Mouse (Mus musculus) adrenal gland, postnatal 25 days (tissue): Measurements from ENCODE around the gene 2010111I01Rik. TPM values are rescaled to one million over a fixed set of nuclear protein-coding genes. Genes with fewer than 3 reads are reported as not detected.

Source experiments
- DNase-seq: peaks from one replicate; pipeline ENCODE4 v3.0.0; 2021; ENCODE audit warnings: mixed read lengths
- total RNA-seq: library from RNA; stranded (reverse); gene quantifications from 2 replicates; pipeline ENCODE4 v1.2.3, GENCODE M21; 2021

2010111I01Rik gene
- total RNA-seq, 1 experiment from 2014 or later = 153 TPM

GRCm38 (mm10) chr13:63112598-63113372, 148.1 kb downstream of the 2010111I01Rik start:
- DNase-seq = no peak

- no peak for DNase-seq
Measured at GRCm38 (mm10) chr13:63113881-63114301, 149.2 kb downstream of the 2010111I01Rik start.

GRCm38 (mm10) chr13:63115187-63115784, 150.6 kb downstream of the 2010111I01Rik start:
- no peak for DNase-seq

DNA sequence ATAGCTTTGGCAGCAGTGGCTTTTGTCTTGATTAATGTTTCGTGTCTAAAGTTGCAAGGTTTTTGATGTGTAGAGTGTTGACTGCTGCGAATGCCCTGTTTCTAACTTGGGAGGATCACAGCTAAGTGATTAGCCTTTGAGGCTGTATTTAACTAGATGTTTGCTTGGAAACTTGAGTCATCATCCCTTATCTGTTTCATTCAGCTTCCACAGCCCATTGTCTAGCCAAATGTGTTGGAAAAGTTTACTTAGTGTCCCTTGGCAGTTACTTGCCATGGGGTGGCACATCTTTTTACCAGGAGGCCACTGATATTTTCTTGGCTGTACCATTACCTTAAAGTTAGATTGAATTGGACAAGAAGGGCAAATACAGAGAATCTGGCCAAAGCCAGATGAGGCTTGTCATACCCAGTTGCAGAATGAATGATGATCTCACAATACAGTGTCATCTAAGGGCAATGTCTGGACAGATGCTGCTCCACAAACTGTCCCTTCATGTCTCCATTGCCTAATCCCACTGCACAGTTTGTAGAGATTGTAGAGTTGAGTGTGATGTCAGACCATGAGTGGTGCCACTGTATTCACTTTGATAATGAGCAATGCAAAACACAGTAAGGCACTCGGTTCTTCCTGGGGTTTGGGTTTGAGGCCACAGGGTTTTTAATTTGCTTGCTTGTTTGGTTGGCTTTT, 152.9 kb downstream of the 2010111I01Rik start:
- DNase-seq = no peak

- no peak for DNase-seq
Measured at GRCm38 (mm10) chr13:63118682-63119081, 154.0 kb downstream of the 2010111I01Rik start.

GRCm38 (mm10) chr13:63120296-63120695, 155.6 kb downstream of the 2010111I01Rik start:
- no peak for DNase-seq

- no peak for DNase-seq
Measured at GRCm38 (mm10) chr13:63121747-63122146, 157.1 kb downstream of the 2010111I01Rik start.

DNA sequence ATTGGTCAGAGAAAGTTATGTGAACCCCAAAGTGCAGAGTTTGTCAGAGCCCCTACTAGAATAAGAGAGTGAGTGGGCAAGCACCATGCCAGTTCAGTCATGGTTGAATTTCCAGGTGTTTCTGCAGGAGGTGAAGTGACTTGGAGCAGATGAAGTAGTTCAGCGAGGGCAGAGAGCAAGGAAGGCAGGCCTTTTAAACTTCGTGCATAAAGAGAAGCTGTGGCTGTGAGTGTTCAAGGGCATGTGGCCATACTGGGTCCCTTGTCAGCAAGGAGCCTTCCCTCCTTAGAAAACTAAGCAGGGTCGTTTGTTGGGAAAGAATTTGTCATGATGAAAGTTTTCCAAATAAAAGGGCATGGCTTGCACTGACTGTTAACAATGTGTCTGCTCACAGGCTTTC, 161.5 kb downstream of the 2010111I01Rik start:
- no peak for DNase-seq

GRCm38 (mm10) chr13:63127516-63127915, 162.8 kb downstream of the 2010111I01Rik start:
- DNase-seq = no peak

- DNase-seq = peak; percentile 30
Measured at GRCm38 (mm10) chr13:63134879-63135421, 170.3 kb downstream of the 2010111I01Rik start.

DNA sequence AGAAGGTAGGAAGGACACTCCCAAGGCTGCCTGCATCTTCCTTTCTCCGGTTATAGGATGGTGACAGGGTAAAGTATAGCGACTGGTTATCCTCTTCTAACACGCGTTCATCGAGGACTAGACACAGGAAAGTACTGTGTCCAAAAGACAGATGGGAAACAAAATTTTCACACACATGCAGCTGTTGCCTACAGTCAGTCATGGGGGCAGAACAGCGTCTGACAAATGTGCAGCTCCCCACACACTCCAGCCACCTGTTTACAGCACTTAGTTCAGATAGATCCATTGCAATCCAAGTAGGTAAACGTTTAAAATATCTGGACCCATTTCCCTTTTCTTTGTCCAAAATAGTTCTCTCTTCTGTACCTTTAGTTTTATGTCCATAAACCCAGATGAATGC, 171.3 kb downstream of the 2010111I01Rik start:
- no peak for DNase-seq

DNA sequence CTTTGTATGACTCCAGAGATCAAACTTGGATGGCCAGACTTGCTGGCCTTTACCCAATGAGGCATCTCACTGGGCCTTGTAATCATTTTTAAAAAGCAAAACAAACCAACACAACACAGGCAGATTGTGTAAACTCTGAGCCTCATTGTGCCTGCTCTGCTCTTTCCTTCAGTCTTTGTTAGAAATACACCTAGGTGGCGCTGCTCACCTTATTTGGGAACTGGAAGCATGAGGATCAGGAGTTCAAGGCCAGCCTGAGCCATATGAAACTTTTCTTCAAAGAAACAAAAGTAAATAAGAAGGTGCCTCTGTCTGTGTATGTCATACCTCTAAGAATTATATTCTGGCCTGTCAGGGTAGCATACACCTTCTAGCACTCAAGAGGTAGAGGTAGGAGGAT, 172.1 kb downstream of the 2010111I01Rik start:
- DNase-seq = no peak

DNA sequence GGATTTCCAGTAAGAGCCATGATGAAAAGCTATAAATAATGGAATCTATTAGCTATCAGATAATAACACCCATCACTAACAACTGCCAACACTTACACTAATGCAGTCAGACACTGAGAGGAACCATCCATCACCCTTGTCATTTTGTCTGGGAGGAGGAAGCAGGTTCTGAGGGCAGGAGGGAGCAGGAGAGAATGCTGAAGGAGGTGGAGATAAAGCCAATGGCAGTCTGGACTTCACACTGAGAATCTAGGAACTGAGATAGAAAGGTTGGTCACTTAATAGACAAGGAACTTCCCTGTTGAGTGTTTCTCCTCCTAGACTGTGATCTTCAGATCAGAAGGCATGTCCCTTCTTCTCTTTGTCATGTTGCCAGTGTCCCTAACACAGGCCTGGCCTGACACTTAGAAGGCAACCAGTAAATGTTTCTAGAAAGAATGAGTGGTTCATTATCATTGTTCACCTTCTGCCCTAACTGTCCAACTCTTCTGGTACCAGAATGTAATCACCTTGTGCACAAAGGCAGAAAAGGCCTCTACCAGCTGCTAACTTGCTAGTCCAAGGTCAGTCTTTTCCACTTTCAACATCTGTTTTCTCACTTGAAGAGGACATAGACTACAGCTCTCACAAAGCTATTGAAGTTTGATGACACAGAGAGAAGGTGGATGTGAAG, 173.8 kb downstream of the 2010111I01Rik start:
- DNase-seq = no peak

DNA sequence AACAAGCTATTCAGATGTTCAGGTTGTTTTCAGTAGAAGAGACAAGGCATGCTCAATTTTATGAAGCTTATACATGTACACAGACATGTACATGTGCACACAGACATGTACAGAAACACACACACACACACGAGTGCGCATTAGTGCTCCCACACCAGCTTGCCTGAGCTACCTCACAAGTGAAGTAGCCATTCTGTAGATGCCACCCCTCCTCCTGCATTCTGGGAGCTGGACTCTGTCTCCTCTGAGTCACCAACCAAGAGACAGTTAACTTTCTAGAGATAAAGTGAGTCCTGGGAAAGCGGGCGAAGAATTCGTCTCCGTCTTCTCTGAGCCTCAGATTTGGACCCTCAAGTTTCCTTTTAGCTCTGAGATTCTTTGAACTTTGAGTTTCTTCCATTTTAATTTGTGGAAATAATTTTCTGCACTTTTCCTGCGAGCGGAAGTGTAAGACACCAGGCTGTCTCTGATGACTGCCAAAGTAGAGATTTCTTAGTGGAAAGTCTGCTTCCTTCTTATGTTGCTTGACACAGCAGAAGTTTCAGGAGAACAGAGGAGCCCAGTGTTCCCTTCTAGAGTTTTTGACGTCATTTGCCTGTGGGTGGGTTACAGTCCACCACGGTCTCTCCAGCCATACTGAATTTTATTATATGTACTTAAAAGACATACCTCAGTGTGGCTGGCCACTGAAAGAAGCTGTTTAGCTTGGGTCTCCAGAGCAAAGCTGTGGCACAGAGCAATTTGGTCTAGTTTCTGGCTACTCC, 175.0 kb downstream of the 2010111I01Rik start:
- DNase-seq = no peak

DNA sequence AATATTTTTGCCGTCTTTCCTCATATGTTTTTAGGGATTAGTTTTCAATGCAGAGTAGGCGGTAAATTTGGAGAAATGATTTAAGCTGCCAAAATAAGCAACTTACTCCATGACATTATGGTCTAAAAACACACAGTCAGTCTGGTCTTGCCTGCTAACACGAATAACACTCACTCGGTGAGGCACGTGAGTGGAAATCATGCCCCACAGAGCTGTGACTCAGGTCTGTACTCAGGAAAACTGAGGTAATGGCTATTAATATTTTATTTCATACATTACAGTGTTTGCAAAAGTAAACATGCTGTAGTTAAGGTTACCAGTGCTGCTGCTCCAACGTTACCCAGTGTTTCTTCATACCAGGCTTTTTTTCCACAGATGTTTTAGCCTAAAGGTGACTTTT, 176.1 kb downstream of the 2010111I01Rik start:
- no peak for DNase-seq

GRCm38 (mm10) chr13:63141275-63141674, 176.6 kb downstream of the 2010111I01Rik start:
- DNase-seq = no peak

- no peak for DNase-seq
Measured at GRCm38 (mm10) chr13:63146604-63147188, 182.0 kb downstream of the 2010111I01Rik start.

- DNase-seq = no peak
Measured at GRCm38 (mm10) chr13:63148157-63148556, 183.5 kb downstream of the 2010111I01Rik start.

DNA sequence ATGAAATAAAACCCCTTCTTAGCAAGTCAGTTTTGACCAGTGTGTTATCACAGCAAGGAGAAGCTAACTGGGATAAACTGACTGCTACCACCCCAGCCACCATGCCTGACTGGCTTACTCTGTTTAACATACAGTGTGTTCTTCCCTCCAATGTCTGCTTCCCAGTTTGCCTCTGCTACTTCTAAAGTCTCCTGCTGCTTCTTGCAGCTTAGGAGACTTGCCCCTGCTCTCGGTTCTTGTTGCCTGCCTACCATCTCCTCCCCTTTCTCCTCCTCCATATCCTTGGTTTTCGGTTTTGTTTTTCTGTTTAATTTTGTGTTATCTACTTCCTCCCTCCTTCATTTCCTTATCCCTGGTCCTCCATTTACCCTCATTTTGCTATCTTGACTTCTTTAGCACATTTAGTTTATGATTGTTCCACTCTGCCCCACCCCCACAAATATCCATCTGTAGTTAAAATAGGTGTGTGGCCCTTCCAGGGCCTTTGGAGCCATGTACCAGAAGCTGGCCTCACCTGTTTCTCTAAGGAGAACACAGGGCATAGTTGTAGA, 185.9 kb downstream of the 2010111I01Rik start:
- no peak for DNase-seq

- DNase-seq = no peak
Measured at GRCm38 (mm10) chr13:63151028-63151738, 186.5 kb downstream of the 2010111I01Rik start.
